Mouse (Mus musculus) ES-E14 (cell line): ENCODE data around the gene Klhl35. TPM values are rescaled to one million over a fixed set of nuclear protein-coding genes. Genes with fewer than 3 reads are reported as not detected.

Source experiments
- DNase-seq: peaks from one replicate; pipeline ENCODE4 v3.0.0-alpha.2; 2013; ENCODE audit warnings: low read depth, low spot score
- H3K27ac ChIP-seq: 2 replicates; pipeline ENCODE4 v1.5.1; 2012; ENCODE audit warnings: low read depth, mild to moderate bottlenecking, low read length, moderate library complexity, mixed read lengths; ENCODE audit not compliant: poor library complexity, insufficient read depth, severe bottlenecking
- H3K36me3 ChIP-seq: 2 replicates; pipeline ENCODE4 v1.6.1; 2012; ENCODE audit warnings: mild to moderate bottlenecking, low read length, moderate library complexity, mixed read lengths; ENCODE audit not compliant: control insufficient read depth, poor library complexity, insufficient read depth, severe bottlenecking
- H3K4me1 ChIP-seq, 2 experiments: fragments of 150-350 bp in 1 of 2; sonication (generic) in 1 of 2; 2 replicates each; pipeline ENCODE4 v1.6.1; 2012; ENCODE audit warnings: low read length in 2 of 2, mild to moderate bottlenecking in 1 of 2, mixed read lengths in 1 of 2; ENCODE audit not compliant: control insufficient read depth in 2 of 2, insufficient read depth in 2 of 2, poor library complexity in 1 of 2
- H3K4me3 ChIP-seq, 2 experiments: fragments of 150-350 bp in 1 of 2; sonication (generic) in 1 of 2; 2 replicates each; pipeline ENCODE4 v1.5.1; 2012; ENCODE audit warnings: low read length in 2 of 2, low read depth in 1 of 2, mild to moderate bottlenecking in 1 of 2, mixed read lengths in 1 of 2; ENCODE audit not compliant: insufficient read depth in 1 of 2, poor library complexity in 1 of 2, severe bottlenecking in 1 of 2
- H3K9ac ChIP-seq: 2 replicates; pipeline ENCODE4 v1.6.1; 2012; ENCODE audit warnings: low read depth, mild to moderate bottlenecking, low read length, mixed read lengths; ENCODE audit not compliant: poor library complexity, insufficient read depth, severe bottlenecking
- H3K9me3 ChIP-seq: fragments of 150-350 bp; sonication (generic); 2 replicates; pipeline ENCODE4 v1.6.1; 2012; ENCODE audit warnings: low read depth, mild to moderate bottlenecking, low read length; ENCODE audit not compliant: control insufficient read depth, insufficient read depth
- CHD2 ChIP-seq: IDR thresholded peaks from 2 replicates; pipeline ENCODE4 v1.6.1; 2014; ENCODE audit warnings: mild to moderate bottlenecking, low read depth, low read length, inconsistent platforms
- HCFC1 ChIP-seq: IDR thresholded peaks from 2 replicates; pipeline ENCODE4 v1.6.1; 2012; ENCODE audit warnings: low read length, inconsistent platforms, borderline replicate concordance; ENCODE audit not compliant: insufficient read depth
- MAFK ChIP-seq: IDR thresholded peaks from 2 replicates; pipeline ENCODE4 v1.6.1; 2014; ENCODE audit warnings: mild to moderate bottlenecking, low read depth, low read length, inconsistent platforms; ENCODE audit not compliant: insufficient read depth
- ZC3H11A ChIP-seq: IDR thresholded peaks from 2 replicates; pipeline ENCODE4 v1.6.1; 2012; ENCODE audit warnings: low read depth, mild to moderate bottlenecking, inconsistent platforms, low read length, borderline replicate concordance
- ZNF384 ChIP-seq: IDR thresholded peaks from 2 replicates; pipeline ENCODE4 v1.6.1; 2012; ENCODE audit warnings: low read depth, low read length, inconsistent platforms
- in situ Hi-C, 2 experiments: fragments of 600-800 bp; cut with MboI; formaldehyde crosslinking; loops; one replicate each; pipeline ENCODE4 v1.15.1; 2025; ENCODE audit warnings: low sequenced_read_pairs in 2 of 2, inconsistent platforms in 1 of 2; ENCODE audit not compliant: unreplicated experiment in 2 of 2
- total RNA-seq: library from RNA; depleted of rRNA; stranded (reverse); fragments of 300-350 nt; gene quantifications from 2 replicates; pipeline ENCODE4 v1.2.3, GENCODE M21; 2012

Klhl35 gene
- total RNA-seq, 1 experiment = 0.31 TPM

GRCm38 (mm10) chr7:99476558-99477114 is 10.8 kb downstream of the Klhl35 start:
- in situ Hi-C loops = no loop called here
- DNase-seq = no peak
- TF ChIP-seq HCFC1 (no peak), ZNF384 (no peak), ZC3H11A (no peak), CHD2 (no peak), MAFK (no peak)

DNA sequence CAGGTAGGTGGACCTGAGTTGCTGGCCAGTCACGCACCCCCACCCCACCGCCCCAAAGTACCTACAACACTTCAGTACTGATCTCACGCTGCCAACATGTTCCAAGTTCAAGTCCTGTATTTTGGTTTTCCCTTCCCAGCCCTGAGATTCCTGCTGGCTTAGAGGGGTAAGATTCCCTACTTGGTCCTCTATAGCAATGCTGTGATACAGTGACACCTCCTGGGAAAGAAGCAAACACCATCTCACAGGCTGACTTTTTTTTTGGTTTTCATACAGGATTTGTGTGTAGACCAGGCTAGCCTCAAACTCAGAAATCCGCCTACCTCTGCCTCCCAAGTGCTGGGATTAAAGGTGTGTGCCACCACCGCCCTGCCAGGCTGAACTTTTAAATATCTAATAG is 11.4 kb downstream of the Klhl35 start:
- DNase-seq = no peak
- Histone ChIP-seq H3K4me3 (no peak overlapping the region), H3K9me3 (no peaks in the 10 kb centered on the region), H3K4me1 (peaks cover 0 to 11% of the 10 kb centered on the region in 2 experiments; a peak in 1 of 4 replicates), H3K36me3 (peaks cover 57% of the 10 kb centered on the region), H3K9ac (no peak overlapping the region), H3K27ac (no peak overlapping the region)
- TF ChIP-seq HCFC1 = no peak
- no peak for TF ChIP-seq ZC3H11A
- no peak for TF ChIP-seq CHD2
- TF ChIP-seq MAFK = no peak
- TF ChIP-seq ZNF384 = no peak
- in situ Hi-C loops = no loop called here

More at GRCm38 (mm10) chr7:99476558-99477114, 10.8 kb downstream of the Klhl35 start:
- Histone ChIP-seq H3K27ac (no peak overlapping the region), H3K4me1 (peaks cover 0 to 8% of the 10 kb centered on the region in 2 experiments; a peak in 1 of 4 replicates), H3K36me3 (peaks cover 51% of the 10 kb centered on the region), H3K9me3 (no peaks in the 10 kb centered on the region), H3K4me3 (no peak overlapping the region), H3K9ac (no peak overlapping the region)

DNA sequence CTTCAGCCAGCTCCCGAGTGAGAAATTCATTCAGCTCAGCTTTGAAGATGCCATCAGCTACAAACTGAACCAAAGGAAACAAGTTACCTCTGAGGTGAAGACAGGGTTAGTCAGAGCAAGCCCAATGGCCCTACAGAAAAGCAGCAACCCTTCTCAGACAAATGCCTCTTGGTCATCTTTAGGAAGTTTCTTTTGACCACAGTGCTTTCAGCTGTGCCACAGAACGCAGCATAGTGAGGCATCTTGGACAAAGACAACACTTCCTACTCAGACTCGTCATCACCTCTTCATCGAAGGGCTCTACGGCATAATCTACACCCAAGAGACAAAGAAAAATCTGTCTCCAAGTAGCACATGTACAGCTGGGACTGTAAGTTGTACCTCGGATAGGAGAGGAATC is 16.8 kb downstream of the Klhl35 start:
- in situ Hi-C loops = no loop called here
- Histone ChIP-seq H3K4me3 (peak overlapping the region; percentile 91 to 95), H3K27ac (peak overlapping the region; percentile 85; the same call in 1 of the 2 replicates), H3K36me3 (peaks cover 52% of the 10 kb centered on the region), H3K4me1 (peaks cover 0 to 11% of the 10 kb centered on the region in 2 experiments; a peak in 1 of 4 replicates), H3K9me3 (no peaks in the 10 kb centered on the region), H3K9ac (peak overlapping the region; percentile 98)
- DNase-seq = no peak
- no peak for TF ChIP-seq HCFC1
- no peak for TF ChIP-seq MAFK
- no peak for TF ChIP-seq ZNF384
- TF ChIP-seq ZC3H11A = no peak
- TF ChIP-seq CHD2 = no peak

- in situ Hi-C loops = no loop called here
Observed at GRCm38 (mm10) chr7:99483271-99483923, 17.6 kb downstream of the Klhl35 start, which contains the start of gene Rps3. Gene Rps3 (minus strand): TSS chr7:99483738.

More at GRCm38 (mm10) chr7:99483271-99483923, 17.6 kb downstream of the Klhl35 start, which contains the start of gene Rps3:
- Histone ChIP-seq H3K4me3 (peak within 1 kb of the TSS; percentile 91 to 95), H3K4me1 (peaks cover 0 to 11% of the 10 kb centered on the region in 2 experiments; a peak in 1 of 4 replicates), H3K9ac (peak within 1 kb of the TSS; percentile 98), H3K27ac (peak within 1 kb of the TSS; percentile 85), H3K36me3 (peaks cover 46% of the 10 kb centered on the region), H3K9me3 (no peaks in the 10 kb centered on the region)
- DNase-seq = peak; percentile 89
- no peak for TF ChIP-seq CHD2
- TF ChIP-seq HCFC1 = peak; percentile 94
- TF ChIP-seq MAFK = no peak
